Mouse (Mus musculus): ENCODE data around the gene Atf6b.

Atf6b gene

GRCm38 (mm10) chr17:34648141-34648890 is 1.4 kb downstream of the Atf6b start:
- DNase-seq (ENCODE audit: low spot score in 2 of 2), result no peak

- no peak for DNase-seq (ENCODE audit: low spot score in 2 of 2)
Measured at GRCm38 (mm10) chr17:34649106-34649864, 2.3 kb downstream of the Atf6b start.

GRCm38 (mm10) chr17:34650781-34651180 is 3.8 kb downstream of the Atf6b start:
- no peak for DNase-seq (ENCODE audit: low spot score in 2 of 2)

DNA sequence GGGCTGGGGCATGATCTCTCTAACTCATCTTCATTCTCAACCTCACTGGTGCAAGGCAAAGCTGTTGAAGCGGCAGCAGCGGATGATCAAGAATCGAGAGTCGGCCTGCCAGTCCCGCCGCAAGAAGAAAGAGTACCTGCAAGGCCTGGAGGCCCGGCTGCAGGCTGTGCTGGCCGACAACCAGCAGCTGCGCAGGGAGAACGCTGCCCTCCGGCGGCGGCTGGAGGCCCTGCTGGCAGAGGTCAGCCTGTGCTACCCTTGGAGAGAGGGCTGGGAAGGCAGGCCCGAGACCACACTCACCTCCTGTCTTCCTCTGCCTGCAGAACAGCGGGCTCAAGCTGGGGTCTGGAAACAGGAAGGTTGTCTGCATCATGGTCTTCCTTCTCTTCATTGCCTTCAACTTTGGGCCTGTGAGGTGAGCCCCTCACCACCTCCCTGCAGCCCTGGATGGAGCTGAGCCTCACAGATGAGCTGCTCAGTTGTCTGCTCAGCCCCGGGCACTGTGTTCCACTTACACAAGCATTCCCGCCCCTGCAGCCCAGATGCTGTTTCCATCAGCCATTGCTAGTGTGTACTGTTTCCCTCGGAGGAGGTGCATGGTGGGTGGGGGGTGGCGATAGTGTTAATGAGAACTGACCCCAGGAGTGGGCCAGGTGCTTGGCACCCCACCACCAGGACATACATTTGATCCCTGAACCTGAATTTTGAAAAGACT is 4.7 kb downstream of the Atf6b start:
- DNase-seq (ENCODE audit: low spot score in 2 of 2), result no peak

- no peak for DNase-seq (ENCODE audit: low spot score in 2 of 2)
Measured at GRCm38 (mm10) chr17:34652546-34652945, 5.6 kb downstream of the Atf6b start.

- DNase-seq (ENCODE audit: low spot score in 2 of 2), result no peak
Measured at GRCm38 (mm10) chr17:34652985-34653384, 6.0 kb downstream of the Atf6b start.

GRCm38 (mm10) chr17:34653746-34654285 is 6.9 kb downstream of the Atf6b start:
- no peak for DNase-seq (ENCODE audit: low spot score in 2 of 2)

- DNase-seq (ENCODE audit: low spot score in 2 of 2), result no peak
Measured at GRCm38 (mm10) chr17:34654392-34654791, 7.4 kb downstream of the Atf6b start.

DNA sequence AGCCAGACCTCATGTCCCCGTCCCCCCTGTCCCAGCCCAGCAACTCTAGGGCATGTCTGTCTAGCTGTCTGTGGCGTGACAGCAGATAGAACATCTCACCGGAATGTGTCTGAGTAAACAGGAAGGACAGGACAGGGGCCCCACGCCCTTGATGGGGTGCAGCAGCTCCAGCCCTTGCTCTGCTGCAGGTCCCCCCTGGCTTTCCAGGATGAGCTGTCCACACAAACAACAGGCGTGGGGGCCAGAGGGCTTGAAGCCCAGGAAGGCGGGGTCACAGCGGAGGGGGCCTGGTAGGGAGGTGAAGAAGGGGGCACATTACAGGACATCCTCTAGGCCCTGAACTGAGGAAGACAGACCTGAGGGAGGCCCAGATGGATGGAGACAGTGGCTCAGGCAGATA is 8.2 kb downstream of the Atf6b start:
- DNase-seq (ENCODE audit: low spot score in 2 of 2), result no peak

GRCm38 (mm10) chr17:34655581-34655991 is 8.6 kb downstream of the Atf6b start:
- no peak for DNase-seq (ENCODE audit: low spot score in 2 of 2)

DNA sequence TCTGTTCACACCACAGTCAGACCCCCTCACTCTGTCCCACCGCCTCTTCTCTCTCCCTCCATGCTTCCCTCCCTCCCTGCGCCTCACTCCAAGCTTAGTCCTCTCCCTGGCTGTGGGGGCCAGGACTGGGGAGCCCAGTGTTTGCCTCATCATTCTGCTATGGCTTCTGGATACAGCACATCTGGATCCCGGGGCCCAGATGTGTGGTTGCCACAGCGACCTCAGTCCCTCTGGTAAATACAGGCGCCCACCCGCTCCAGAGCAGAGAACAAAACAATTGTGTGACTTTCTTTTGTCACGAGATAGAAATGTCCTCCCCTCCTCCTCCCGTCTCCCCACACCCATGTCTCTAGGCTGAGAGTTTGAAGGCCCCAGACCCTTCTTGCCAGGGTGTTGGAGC is 9.7 kb downstream of the Atf6b start:
- DNase-seq (ENCODE audit: low spot score in 2 of 2), result no peak

GRCm38 (mm10) chr17:34657271-34657670 is 10.3 kb downstream of the Atf6b start:
- no peak for DNase-seq (ENCODE audit: low spot score in 2 of 2)

DNA sequence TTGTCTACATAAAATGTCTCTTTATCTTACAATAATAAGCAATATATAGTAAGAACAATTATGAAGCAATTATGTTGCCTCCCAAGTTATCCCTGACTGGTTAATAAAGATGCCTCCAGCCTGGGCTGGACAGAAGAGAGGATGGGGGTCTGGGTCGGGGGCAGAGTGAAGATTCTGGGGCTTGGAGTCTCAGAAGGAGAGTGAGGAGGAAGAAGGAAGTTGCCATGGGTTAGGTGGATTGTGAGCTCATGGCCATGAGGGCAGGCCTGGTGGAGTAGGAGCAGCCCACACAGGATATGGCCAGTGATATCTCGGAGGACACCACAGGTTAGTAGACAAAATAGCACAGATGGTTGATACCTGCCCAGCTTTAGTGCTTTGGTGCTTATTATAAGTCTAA is 11.2 kb downstream of the Atf6b start:
- no peak for DNase-seq (ENCODE audit: low spot score in 2 of 2)

GRCm38 (mm10) chr17:34658591-34658990 is 11.6 kb downstream of the Atf6b start:
- DNase-seq (ENCODE audit: low spot score in 2 of 2), result no peak

DNA sequence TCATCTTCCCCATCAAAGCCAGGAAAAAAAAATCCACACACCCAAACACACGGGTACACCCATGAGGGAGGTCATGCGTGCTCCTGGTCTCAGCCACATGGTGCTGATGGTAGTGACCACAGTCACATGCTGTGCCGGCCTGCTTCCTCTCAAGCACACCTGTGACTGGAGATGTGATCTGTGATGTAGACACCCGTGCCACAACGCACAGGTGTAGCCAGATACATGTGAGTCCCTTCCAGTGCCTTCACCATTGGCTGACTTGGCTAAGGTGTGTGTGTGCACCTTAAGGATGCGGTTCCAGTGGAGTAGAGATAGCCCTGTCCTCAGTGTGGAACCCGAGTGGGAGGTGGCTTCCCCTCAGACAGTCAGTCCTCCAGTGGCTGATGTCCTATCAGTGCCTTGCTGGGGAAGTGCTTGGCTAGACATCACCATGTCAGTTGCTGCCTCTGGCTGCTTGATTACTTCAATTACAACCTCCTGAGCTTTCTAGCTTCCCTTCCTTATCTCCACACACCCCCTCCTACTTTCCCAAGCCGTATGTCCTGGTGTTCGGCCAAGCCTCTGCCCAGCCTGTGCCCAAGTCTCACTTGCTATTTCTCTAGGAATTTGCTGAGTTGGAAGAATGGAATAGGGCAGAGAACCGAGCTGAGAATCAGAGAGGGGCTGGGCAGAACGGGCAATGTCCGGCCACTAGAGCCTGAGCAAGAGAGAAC is 12.4 kb downstream of the Atf6b start:
- DNase-seq (ENCODE audit: low spot score in 2 of 2), result no peak

DNA sequence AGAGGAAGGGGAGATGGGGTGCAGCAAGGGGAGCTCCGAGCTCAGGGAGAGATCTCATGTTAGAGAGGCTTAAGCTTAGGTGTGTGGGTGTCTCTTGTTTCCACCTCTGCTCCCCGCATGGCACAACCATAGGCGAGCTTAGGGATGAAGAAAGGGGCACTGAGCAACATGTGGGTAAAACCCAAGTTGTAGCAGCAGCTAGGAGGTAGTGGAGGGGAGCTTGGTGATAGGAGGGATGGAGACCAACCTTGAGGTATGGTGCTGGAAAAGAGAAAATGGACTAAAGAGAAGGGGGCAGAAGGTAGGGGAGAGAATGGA is 12.9 kb downstream of the Atf6b start:
- no peak for DNase-seq (ENCODE audit: low spot score in 2 of 2)

DNA sequence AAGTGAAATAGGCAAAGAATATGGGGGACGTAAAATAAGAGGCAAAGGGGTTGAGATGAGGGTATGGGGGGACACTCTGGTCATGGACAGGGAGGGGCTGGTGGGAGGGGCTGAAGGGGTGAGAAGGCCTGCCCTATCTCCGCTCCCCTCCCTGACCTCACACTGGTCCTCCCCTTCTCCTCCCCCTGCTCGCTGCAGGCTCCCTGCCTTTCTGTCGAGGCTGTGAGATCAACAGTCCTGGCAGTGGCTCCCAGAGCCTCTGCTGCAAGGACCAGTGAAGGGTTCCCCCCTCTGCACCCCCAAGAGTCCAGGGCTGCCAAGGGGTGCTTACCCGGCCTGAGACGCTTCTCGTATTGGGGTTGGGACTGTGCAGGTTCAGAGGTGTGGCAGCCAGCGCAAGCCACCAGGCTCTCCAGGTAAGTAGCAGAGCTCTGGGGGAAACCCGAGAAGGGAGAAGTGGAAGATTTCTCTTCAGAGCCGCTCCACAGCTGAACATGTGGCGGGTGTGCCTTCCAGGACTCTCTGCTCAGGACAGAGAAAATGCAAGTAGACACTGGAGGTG is 13.4 kb downstream of the Atf6b start:
- no peak for DNase-seq (ENCODE audit: low spot score in 2 of 2)

DNA sequence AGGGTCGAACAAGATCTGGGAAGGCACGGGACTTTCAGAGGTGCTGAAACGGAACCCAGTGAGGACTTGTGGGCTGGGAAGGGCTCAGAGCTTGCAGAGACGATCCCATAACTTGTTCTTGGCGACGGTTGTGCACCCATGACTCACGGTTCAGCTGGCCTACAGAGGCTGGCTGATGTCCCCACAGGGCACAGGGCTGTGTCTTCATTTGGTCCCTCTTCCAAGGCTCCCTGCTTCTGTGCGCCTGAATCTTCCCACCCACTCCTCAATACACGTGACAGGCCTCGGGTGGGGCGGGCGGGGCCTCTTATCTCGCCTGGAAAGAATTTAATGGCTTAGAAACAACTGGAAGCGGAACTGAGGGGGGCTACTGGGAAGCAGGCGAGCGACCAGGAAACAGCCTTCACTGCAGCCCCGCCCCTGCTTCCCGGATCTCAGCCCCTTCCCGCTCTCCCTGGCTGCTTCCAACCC is 14.2 kb downstream of the Atf6b start:
- DNase-seq (ENCODE audit: low spot score in 2 of 2), result no peak

DNA sequence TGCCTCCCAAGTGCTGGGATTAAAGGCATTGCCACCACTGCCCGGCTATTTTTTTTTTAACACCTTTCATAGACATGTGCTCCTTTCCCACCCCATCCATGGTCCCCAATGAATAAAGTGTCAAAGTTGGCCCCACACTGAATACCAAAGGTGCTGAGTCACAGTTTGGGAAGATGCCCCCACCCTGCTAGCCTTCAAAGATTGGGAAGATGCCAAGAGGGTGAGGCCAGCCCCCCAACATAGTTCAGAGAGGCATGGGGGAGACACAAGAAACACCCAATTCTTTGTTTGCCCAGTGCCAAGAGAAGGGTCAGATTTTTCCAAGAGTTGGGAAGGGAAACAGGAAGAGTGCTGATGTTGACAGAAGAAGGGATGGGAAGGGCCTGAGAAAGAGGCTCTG is 15.5 kb downstream of the Atf6b start:
- no peak for DNase-seq (ENCODE audit: low spot score in 2 of 2)

DNA sequence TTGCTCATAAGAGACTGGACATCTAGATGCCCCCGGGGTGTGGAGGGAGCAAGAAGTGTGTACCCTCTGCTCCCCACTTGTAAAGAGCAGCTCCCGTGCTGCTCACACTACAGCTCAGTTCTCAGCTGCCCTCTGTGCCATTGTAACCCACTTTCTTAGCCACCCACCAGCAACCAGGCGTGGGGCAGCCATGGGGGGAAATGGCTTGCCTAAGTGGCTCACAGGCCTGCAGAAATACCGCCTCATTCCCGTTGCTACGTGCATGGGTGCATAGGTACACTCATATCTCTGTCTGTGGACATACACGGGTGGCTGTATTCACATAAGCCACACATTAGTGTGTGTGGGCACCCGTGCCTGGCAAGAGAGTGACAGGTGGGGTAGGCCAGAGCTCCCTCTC is 16.0 kb downstream of the Atf6b start:
- DNase-seq (ENCODE audit: low spot score in 2 of 2), result no peak

DNA sequence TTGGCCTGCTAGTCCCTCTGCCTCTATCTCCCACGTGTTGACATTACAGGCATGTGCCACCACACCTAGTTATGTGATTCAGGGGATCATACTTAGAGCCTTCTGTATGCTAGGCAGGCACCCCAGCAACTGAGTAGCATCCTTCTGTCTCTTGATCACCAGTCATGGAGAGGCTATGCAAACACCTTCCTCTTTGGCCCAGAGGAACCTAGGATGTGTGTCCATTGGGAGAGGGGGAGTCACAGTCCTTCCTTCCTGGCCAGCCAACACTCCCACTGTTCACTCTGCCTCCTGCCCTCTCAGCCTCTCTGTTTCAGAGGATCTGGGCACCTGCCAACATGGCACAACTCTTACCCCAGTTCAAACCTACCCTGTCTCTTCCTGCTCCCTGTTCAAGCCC is 16.6 kb downstream of the Atf6b start:
- no peak for DNase-seq (ENCODE audit: low spot score in 2 of 2)
